Mouse (Mus musculus) frontal cortex, adult (tissue): ENCODE measurements at regions not wholly inside any gene's neighbourhood (a gene's known extent, or its start where the extent isn't known, plus 50 kb on each side); places are given as distances from the start of the nearest gene placed in this dataset.

Experiments
- ATAC-seq: cut with Nextera tagmentation; 2 replicates; pipeline ENCODE4 v1.9.2; 2017; ENCODE audit warnings: mild to moderate bottlenecking, moderate library complexity, mixed read lengths; ENCODE audit not compliant: low TSS enrichment

- ATAC-seq: no peak
These were observed 53.7 kb upstream of the Sox9 start for GRCm38 (mm10) chr11:112728154-112728952.
